Mouse (Mus musculus) urinary bladder, postnatal 4 days (tissue): ENCODE results near the gene Cacng7.
A peak's percentile ranks its signal among the peaks of the same experiment; 100 is the strongest.

ENCODE experiments used
- DNase-seq, 2 experiments: peaks; one replicate each; pipeline ENCODE4 v3.0.0; 2021 to 2022; ENCODE audit warnings: low spot score in 2 of 2

Gene Cacng7

DNA sequence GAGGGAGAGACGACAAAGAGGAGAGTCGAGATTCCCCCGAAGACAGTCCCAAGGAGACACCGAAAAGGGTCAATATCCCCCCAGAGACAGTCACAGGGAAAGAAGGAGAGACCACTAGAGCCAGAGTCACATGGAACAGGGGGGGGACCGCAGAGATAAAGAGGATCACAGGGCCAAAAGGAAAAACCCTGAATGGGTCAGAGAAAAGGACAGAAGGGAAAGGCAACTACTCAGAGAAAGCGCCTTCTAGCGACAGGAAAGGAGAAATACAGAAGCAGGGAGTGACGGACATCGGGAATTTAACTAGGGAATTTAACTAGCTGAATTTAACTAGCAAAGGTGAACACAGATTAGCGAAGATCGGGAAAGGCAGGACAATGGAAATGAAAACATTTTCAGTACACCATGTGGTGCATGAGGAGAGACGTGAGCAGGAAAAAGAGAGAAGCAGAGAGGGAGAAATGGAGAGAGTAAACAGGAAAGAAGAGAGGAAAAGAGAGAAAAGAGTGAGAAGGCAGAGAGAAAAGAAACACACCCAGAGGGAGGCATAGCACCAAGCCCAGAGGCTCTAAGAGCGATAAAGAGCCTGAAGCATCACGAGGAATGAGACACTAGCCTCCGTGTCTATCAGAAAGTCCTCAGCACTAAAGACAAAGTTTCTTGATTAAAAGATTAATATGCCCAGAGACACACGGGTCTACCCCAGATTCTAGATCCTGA, 30.0 kb upstream of the Cacng7 start:
- DNase-seq: no peak

DNA sequence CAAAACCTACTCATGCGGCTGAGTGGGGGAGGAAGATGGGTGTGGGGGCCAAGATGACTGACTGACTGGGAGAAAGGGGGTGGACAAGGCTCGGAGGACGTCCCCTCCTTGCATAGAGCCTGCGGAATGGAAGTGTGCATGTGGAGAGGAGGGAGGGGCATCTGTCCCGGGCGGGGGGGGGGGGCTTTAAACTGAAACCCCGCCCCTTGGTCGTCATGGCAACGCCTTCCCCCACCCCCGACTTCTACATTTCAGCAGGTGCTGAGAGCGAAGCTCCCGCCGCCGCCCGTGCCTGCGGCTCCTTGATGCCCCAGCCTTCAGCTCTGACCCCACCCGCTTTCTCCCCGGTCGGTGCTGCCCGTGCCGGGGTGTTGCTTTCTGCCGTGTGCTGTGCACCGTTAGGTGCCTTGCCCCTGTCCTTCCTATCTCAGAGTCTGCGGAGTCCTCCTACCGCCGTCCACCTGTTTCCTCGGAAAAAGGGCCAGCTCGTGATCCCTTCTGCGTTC, 29.4 kb upstream of the Cacng7 start:
- peak in 1 of 2 experiments; percentile 22 for DNase-seq

DNA sequence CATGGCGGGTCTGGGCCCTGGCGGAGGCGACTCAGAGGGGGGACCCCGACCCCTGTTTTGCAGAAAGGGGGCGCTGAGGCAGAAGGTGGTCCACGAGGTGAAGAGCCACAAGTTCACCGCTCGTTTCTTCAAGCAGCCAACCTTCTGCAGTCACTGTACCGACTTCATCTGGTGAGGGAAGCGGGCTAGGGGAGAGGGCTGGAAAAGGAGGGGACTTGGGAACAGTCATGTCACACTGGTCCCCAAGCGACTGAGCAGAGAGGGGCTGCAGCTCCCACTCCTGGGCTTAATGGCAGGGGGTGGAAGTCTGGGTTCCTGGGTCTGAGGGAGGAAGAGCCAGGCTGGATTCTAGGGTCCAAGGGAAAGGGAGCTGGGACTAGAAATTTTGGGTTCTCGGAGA, 29.0 kb upstream of the Cacng7 start:
- no peak for DNase-seq

DNA sequence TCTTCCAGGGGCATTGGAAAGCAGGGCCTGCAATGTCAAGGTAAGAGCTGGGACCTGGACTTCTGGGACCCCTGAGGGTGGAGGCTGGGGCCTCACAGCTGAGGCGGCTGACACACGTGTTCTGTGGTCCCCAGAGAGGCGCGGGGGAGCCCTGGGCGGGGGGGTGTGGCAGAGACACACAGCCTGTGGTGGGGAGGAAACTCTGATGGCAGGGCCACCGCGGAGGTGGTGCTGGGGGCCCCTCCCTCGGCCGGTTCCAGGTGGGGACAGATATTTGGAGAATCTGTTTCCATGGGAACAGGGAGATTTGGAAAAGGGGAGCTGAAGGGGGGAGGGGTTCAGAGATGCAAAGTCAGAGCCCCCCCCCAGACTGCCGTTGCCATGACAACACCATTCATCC, 28.5 kb upstream of the Cacng7 start:
- no peak for DNase-seq

DNA sequence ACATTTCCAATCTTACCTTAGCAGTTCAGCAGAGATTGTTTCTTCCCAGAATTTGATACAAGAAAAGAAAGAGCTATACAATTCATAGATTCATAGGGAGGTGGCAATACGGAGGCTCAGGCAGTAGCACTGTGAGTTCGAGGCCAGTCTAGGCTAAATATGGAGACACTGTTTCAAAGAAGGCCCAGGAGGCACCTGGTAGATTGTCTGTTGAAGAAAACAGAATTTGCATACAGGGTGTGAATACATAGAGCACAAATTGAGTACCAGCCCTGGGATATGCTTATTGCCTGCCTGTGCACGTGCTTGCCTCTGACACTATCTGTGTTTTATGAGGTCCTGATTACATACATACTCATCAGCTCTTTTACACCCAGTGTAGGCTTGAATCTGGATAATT, 26.4 kb upstream of the Cacng7 start:
- DNase-seq: no peak

DNA sequence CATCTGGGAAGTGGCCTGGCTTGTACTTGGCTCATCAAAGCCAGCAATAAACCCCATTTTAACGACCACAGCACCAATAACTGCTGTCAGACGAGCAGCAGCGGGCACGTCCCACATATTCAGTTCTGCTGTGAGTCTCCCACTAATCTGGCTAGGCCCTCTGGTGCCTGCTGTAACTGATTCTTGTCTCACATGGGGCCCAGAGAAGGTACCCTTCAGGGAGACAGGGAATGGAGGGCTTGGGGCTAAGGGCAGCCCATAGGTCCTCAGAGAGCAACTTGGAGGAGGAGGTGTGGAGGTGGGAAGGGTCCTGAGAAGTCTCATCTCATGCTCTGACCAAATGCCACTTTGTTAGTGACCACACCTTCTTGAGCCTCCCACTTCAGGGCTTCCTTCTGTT, 24.1 kb upstream of the Cacng7 start:
- no peak for DNase-seq

DNA sequence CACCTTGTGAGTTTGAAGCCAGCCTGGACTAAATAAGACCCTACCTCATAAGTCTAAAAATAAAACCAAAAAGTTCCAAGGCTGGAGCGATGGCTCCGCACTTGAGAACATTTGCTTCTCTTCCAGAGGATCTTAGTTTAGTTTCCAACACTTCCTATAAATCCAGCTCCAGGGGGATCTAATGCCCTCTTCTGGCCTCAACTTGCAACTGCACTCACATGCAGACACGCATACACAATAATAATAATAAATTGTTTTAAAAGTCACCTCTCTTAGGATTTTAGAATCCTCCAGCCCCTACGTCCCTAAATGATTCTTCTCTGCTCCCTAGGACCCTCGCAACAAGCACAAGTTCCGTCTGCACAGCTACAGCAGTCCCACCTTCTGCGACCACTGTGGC, 22.5 kb upstream of the Cacng7 start:
- DNase-seq: no peak

DNA sequence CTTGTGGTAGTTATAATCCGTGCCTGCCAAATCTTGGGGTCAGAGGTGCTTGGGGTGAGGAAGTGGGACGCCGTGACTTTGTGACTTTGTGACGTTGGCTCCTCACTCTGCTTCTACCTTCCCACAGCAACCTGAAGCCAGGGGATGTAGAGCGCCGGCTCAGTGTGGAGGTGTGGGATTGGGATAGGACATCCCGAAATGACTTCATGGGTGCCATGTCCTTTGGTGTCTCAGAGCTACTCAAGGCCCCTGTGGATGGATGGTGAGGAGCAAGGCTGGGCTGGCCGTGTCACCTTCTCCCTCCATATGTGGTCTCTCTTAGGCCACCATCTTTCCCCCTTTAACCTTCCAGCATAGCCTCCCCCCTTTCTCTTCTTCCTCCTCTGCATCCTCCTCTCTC, 19.2 kb upstream of the Cacng7 start:
- no peak for DNase-seq

DNA sequence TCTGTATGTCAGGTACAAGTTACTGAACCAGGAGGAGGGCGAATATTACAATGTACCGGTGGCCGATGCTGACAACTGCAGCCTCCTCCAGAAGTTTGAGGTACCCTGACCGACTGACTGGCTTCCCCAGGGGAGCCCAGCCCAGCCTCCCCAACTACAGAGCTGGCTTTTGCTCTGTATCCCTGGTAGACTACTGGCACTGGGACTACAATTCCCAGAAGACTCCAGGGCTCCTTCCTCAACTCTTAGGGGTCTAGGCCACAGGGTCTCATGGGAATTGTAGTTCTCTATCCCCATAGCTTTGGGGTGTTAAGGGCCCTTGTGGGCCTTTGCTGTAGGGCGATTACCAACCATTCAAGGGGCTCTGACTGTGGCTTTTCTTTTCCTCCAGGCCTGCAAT, 18.6 kb upstream of the Cacng7 start:
- no peak for DNase-seq

DNA sequence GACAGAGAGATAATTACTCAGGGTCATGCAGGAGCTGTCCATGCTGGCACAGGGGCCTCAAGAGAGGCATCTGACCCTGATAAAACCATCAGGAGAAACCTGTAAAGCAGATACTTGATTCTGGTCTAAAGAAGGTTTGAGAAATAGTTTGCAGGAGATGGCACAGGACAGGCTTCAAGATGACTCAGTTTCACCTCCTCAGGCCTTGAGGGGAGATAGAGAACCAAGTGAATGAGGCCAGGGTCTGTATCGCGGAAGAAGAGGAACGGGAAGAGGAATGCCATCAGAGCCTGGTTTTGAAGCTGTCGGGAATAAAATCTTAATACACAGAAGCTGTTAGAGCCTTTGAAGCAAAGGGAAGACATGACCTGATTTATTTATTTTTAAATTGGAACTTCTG, 15.1 kb upstream of the Cacng7 start:
- DNase-seq: no peak

DNA sequence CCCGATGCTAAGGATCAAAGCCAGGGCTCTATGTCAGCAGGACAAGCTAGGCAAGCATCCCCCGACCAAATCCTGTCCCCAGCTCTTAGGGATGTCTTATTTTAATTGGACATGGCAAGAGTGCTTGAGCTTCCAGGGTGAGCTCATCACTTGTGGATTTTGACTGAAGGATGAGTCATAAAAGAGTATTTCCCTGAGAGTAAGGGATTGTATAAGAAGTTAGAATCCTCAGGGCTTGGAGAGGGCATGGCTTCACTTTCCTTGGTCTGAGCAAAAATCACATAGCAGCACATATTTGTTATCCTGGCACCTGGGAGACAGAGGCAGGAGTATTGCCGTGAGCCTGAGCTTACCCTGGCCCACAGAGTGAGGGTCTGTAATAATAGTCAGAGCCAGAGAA, 11.9 kb upstream of the Cacng7 start:
- DNase-seq: no peak

DNA sequence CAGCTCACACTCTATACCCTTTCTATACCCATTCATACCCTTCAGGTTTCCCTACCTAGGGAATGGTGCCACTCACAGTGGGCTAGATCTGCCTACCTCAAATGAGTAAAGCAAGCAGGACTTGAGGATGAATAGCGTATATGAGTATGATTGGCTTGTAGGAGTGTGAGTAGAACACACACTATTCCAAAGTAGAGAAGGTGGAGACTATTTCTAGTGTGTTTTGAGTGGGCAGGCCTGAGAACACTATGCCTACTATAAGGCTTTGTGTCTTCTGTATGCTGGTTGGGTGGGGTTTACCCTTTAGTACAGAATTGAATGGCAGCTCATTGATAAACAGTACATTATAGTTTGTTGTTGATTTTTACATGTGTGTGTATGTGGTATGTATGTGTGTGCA, 8.9 kb upstream of the Cacng7 start:
- no peak for DNase-seq

DNA sequence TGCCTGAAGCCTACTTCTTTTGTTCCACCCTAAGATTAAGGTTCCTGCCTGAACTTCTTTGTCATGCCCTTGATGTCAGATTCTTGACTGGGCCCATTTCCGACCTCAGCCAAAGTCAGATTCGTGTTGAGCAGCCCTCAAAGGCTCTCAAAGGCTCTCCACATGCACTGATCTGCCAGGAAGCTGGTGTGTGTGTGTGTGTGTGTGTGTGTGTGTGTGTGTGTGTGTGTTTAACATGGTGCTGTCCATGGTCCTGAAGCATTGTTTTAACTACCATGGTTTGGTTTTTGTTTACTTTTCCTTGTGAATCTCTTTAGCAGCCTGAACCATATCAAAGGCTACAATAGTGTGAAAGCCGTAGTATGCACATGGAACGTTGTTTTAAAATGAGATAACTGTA, 4.8 kb upstream of the Cacng7 start:
- no peak for DNase-seq

DNA sequence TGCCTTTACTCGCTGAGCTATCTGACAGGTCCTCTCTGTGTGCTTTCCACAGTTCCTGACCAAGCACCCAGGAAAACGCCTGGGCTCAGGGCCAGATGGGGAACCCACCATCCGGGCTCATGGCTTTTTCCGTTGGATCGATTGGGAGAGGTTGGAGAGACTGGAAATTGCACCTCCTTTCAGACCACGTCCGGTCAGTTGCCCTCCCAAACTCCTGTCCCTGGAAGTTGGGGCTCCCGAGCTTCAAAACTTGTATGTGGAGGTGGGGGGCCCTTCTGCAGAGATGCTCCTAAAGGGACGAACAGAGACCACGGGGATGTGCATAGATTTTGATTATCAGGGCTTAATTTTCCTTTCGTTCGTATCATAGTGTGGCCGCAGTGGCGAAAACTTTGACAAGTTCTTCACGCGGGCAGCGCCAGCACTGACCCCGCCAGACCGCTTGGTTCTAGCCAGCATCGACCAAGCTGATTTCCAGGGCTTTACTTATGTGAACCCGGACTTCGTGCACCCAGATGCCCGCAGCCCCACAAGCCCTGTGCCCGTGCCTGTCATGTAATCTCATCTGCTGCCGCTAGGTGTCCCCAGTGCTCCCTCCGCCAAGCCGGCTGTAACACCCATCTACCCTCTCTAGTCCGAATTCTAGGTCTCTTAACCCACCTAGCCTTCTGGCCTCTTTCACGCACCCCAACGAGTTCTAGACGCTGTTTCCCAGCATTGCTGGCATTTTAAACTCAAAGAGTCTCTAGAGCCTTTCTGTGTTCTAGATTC, 2.8 kb upstream of the Cacng7 start:
- peak; percentile 64 to 79 for DNase-seq

DNA sequence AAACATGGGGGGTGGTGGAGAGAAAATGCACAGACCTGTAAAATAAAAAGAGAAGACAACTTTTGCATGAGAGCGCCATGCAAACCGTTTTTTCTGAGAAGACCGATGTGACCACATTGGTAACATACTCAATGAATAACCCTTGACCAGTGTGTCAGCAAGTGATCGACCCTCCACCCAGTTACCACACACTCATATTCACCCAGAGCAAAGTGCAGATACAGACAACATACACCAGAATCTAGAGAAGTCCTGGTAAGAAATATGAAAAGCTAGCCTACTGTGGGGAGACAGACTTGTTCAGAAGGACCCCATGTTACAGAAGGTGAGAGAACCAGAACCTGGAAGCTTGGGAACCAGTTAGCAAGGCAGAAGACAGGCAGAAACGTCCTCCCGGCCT, 1.6 kb upstream of the Cacng7 start:
- no peak for DNase-seq

DNA sequence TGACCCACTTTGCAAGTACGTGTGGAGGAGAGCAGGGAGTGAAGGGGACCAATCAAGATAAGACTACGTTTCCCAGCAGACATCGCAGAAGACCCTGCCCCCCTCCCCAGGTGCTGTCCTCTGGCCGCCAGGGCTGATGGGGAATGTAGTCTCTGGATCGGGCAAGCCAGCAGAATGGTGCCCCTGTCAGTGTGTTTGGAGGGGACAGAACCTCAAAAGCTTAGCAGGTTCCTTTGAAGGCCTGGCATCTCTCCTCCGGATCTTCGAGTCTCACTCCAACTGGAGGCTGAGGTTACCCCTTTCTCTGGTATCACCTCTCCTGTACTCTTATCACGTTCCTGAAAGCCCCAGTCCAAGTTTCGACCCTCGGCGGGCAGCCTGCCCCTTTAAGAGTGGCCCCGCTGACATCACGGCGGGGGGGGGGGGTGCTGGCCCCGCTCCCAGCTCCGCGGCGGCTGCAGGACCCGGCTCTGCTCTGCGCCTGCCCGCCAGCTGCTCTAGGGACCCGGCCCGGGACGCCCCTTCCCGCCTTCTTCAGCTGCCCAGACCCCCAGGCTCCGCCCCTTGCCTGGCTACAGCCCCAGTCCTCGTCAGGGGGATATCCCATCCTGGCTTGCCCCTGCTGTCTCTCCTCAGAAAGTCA, 1.1 kb upstream of the Cacng7 start:
- peak; percentile 76 to 81 for DNase-seq

DNA sequence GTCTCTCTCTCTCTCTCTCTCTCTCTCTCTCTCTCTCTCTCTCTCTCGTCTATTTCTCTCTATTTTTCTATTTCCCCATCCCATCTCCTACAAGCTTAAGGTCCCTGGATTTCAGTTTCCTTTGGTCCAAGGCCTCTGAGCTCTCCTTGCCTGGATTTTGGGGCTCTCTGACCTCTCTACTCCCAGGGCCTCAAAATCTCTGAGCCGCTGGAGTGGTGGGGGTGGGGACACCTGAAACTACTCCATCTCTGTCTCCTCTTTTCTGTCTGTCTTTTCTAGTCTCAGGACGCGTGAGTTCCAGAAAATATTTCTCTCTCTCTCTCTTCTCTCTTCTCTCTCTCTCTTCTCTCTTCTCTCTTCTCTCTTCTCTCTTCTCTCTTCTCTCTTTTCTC, 535 bp upstream of the Cacng7 start:
- DNase-seq: no peak

DNA sequence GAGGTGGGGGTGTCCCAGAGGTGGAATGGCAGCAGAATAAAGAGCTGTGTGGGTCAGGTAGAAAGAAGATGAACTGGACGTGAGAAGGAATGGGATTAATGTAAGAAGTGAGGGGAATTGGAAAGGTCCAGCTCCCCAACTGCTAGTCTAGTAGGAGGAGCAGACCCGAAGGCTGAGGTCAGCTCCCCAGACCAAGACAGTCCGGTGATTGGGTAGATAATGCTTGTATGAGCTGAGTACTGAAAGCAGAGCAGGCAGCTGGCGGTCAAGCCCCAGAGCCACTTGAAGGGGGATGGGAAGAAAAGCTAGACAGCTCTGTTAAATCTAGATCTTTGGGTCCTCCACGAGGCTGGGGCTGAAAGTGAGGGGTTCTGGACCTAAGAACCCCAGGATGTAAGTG, 787 bp downstream of the Cacng7 start:
- no peak for DNase-seq

DNA sequence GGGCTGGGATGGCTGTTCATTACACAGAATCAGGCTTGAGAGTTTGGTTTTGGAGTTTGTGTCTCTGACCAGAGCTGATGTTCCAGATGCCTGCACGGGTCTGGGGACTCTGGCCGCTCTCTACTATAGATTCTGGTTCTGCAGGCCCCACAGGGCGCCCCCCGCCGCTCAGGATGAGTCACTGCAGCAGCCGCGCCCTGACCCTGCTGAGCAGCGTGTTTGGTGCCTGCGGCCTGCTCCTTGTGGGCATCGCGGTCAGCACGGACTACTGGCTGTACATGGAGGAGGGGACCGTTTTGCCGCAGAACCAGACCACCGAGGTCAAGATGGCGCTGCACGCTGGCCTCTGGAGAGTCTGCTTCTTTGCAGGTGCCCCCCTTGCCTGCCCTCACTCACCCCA, 3.7 kb downstream of the Cacng7 start:
- no peak for DNase-seq

DNA sequence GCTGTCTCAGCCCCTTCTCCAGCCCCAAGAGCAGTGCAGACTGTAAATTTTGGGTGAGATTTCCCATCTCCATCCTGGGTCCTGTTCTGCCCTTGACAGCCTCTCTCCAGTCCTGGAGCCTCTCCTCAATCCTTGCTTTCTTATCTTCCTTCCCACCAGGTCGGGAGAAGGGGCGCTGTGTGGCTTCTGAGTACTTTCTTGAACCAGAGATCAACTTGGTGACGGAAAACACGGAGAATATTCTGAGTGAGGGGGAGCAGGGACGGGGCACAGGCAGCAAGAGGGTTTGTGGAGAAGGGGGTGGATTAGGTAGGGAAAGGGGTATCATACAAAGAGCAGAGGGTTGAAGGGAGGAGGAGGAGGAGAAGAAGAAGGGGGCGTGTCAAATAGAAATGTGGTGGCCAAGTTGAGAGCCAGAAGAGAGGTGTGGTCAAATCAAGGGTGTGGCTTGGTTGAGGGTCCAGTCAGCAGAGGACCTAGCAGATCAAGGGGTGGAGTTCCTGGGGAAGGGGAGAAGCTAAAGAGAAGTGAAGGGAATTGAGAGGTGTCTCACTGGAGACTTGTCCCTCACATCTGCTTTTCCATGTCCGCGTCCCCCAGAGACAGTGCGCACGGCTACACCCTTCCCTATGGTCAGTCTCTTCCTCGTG, 5.7 kb downstream of the Cacng7 start:
- no peak for DNase-seq

DNA sequence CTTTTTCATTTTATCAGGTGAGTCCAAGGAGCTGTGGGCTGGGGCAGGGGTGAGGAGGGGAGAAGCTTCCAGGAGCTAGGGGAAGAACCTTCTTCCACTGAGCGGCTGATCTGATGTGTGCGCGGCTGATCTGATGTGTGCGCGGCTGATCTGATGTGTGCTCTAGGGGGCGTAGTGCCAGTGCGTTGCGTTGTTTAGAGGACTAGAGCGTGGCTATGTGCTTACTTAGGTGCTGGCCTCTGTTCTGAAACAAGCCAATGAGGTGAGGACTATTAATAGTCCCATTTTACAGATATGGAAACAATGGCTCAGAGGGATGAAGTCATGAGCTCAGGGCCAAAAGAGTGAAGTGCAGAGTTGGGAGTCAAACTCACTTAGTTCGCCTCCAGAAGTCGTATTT, 6.3 kb downstream of the Cacng7 start:
- DNase-seq: no peak

DNA sequence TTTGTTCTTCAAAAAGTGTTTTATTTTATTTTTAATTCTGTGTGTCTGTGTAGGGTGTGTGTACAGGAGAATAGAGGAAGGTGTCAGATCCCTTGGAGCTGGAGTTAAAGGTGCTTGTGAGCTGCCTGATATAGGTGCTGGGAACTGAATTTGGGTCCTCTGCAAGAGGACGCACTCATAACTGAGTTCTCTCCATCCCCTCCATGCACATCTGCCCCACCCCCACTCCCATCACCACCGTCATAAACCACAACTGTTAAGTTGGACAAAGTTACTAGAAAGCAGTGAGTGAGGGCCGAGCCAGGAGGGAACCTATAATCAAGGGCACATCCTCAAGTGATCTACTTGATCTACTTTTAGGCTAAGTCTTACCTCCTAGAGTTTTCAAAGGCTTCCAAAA, 11.1 kb downstream of the Cacng7 start:
- DNase-seq: no peak
